Mouse (Mus musculus) embryonic fibroblast, embryonic 13.5 days (primary cell): ENCODE data around the gene Olfr1494.

Experiments used
- CTCF ChIP-seq: IDR thresholded peaks from 2 replicates; pipeline ENCODE4 v1.5.1; 2011; ENCODE audit warnings: mild to moderate bottlenecking, control low read depth, low read length, moderate library complexity, borderline replicate concordance; ENCODE audit not compliant: insufficient read depth
- POLR2A ChIP-seq: IDR thresholded peaks from 2 replicates; pipeline ENCODE4 v1.6.1; 2011; ENCODE audit warnings: low read depth, mild to moderate bottlenecking, control low read depth, low read length, moderate library complexity

DNA sequence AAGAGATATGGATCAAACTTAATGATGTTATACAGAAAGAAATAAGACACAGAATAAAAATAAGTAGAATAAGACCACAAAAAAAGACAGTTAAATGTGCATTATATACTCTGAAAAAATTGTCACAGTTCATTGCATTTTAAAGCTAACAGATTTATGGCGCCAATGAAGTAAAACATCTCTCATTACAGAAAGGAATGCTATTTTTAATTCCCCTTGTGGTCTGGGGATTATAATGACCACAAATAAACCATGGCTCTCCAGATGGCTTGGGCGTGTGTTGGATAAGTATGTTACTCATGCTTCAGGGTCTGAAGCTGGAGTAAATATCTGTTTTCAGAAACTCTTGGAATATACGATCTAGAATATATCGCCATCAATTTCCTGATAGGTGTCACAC lies at the start of gene Olfr1494:
- TF ChIP-seq CTCF (no peak), POLR2A (no peak)
